Mouse (Mus musculus): ENCODE measurements at regions not wholly inside any gene's neighbourhood (a gene's known extent, or its start where the extent isn't known, plus 50 kb on each side); places are given as distances from the start of the nearest gene placed in this dataset.

- TF ChIP-seq POLR2A (IDR thresholded peaks at IDR 0.05; ENCODE audit: control insufficient read depth, extremely low read depth, insufficient read depth, low read length, poor library complexity) (no peak), CTCF (IDR thresholded peaks at IDR 0.05; ENCODE audit: borderline replicate concordance, control insufficient read depth, extremely low read depth, insufficient read depth, low read length, poor library complexity) (no peak)
Observed at GRCm38 (mm10) chr2:78754362-78754761, 113.6 kb upstream of the Ube2e3 start.

Measured in thymus, adult 2 months (tissue).